Mouse (Mus musculus) G1E (cell line): ENCODE measurements around the gene Pstk. TPM values are rescaled to one million over a fixed set of nuclear protein-coding genes. Genes with fewer than 3 reads are reported as not detected.
"Not testable (repeated sequence)": the region's sequence is repeated elsewhere in the genome, so short reads cannot be mapped to it uniquely, and the experiment has no call there.

Experiments
- ATAC-seq: 2 replicates; pipeline ENCODE4 v1.8.0; 2016; ENCODE audit warnings: mild to moderate bottlenecking; ENCODE audit not compliant: insufficient number of reproducible peaks, poor library complexity, low FRiP score, severe bottlenecking; ENCODE audit errors: extremely low read depth
- DNase-seq: peaks from one replicate; pipeline ENCODE4 v3.0.0; 2012; ENCODE audit warnings: low spot score
- H3K27me3 ChIP-seq: 2 replicates; pipeline ENCODE4 v1.6.1; 2012; ENCODE audit warnings: mild to moderate bottlenecking, low read length, inconsistent platforms; ENCODE audit not compliant: insufficient read depth
- H3K36me3 ChIP-seq: replicated peaks from 2 replicates; pipeline ENCODE3; 2012; ENCODE audit warnings: mild to moderate bottlenecking, inconsistent platforms
- H3K4me1 ChIP-seq: 2 replicates; pipeline ENCODE4 v1.6.1; 2012; ENCODE audit warnings: low read depth, low read length, inconsistent platforms, mixed read lengths; ENCODE audit not compliant: insufficient read depth
- H3K4me3 ChIP-seq: 2 replicates; pipeline ENCODE4 v1.5.1; 2012; ENCODE audit warnings: low read depth, mild to moderate bottlenecking, inconsistent platforms, low read length, moderate library complexity, mixed read lengths
- H3K9me3 ChIP-seq: replicated peaks from 2 replicates; pipeline ENCODE4 v1.6.1; 2012; ENCODE audit warnings: inconsistent platforms
- CTCF ChIP-seq: IDR thresholded peaks from 2 replicates; pipeline ENCODE4 v1.5.1; 2012; ENCODE audit warnings: low read depth, low read length, inconsistent platforms, mixed read lengths
- GATA1 ChIP-seq: IDR thresholded peaks from 2 replicates; pipeline ENCODE4 v1.6.1; 2012; ENCODE audit warnings: borderline replicate concordance, low read length, inconsistent platforms, mixed read lengths
- GATA2 ChIP-seq: IDR thresholded peaks from 2 replicates; pipeline ENCODE4 v1.6.1; 2012; ENCODE audit warnings: low read depth, low read length, inconsistent platforms, borderline replicate concordance
- POLR2AphosphoS5 ChIP-seq: IDR thresholded peaks from 2 replicates; pipeline ENCODE4 v1.6.1; 2012; ENCODE audit warnings: low read depth, low read length, inconsistent platforms; ENCODE audit not compliant: insufficient replicate concordance
- TAL1 ChIP-seq: conservative IDR thresholded peaks from 2 replicates; pipeline ENCODE4 v1.6.1; 2012; ENCODE audit warnings: low read depth, low read length, inconsistent platforms, mixed read lengths
- polyA plus RNA-seq: library from polyadenylated mRNA; stranded (reverse); fragments of >175 nt; gene quantifications from 2 replicates; pipeline ENCODE4 v1.2.3, GENCODE M21; 2012
- total RNA-seq, 2 experiments: library from RNA; stranded (forward) in 1 of 2; stranded (reverse) in 1 of 2; fragments of 200-1000 nt in 1 of 2; fragments of >200 nt in 1 of 2; fragmentation: Nextera tagmentation in 1 of 2; gene quantifications; 2 replicates each; pipeline ENCODE4 v1.2.3; 2014 to 2017

Gene Pstk
- total and polyA plus RNA-seq, 3 experiments: 35.4 to 42.7 (median 36.3) TPM

DNA sequence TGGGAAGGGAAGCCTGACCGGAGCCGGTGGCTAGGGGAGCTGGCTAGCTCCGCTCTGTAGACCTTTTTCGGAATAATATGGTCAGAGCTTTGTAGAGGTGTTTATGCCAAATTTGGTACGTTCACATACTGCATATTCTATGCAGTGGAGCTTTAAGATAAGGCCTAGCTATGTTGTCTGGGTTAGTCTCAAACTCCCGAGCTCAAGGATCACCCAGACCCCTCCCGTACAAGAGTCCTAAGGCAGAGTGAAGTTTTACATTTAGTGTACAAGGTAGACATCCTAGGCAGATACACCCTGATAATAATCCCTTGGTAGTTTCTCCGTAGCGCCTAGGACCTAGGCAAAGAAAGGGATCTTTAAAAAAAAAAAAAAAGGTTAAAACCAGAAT, 524 bp downstream of the Pstk start:
- peak overlapping the region; percentile 91 for H3K4me3 ChIP-seq
- DNase-seq: no peak
- TF ChIP-seq POLR2AphosphoS5 (no peak), TAL1 (no peak), CTCF (no peak), GATA2 (no peak), GATA1 (no peak)
- peaks cover 20% of the 10 kb centered on the region for H3K36me3 ChIP-seq
- ATAC-seq: peak; percentile 16; the same call in 1 of the 2 replicates
- H3K4me1 ChIP-seq: peaks cover 23% of the 10 kb centered on the region
- H3K9me3 ChIP-seq: no peaks in the 10 kb centered on the region
- peaks cover 15% of the 10 kb centered on the region; the same call in 1 of the 2 replicates for H3K27me3 ChIP-seq

DNA sequence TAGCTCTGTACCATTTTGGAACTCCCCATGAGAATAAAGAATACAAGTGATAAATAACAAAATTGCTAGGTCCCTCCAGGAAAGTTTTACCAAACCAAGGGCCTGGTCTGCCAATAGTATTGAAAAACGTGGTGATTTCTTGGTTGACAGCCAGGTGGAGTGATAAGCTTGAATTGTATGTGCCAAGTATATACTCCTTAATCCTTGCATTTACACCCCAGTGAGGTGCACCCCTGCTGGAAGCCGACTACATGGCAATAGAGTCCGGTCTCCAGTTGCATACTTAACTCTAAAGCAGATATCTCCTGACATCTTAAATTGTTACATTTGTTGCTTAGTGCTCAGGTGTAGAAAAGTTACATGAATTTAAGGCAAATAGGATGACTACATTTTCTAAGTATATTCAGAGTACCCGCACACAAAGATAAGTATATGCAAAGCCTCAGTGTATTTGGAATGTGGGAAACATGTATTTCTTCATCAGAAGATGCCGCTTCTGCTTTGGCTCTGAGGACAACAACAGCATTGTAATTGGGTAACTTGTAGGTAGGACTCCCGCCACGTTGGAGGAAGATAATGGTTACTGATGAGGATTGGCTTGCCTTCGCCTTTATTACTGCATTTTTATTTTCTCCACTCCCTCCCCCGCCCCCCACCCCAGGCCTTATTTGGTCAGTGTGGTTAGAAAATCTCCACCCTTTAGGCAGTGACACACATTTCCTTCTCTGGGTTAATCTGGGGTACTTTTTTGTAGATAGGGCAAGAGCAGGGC, 1.1 kb downstream of the Pstk start:
- H3K9me3 ChIP-seq: no peaks in the 10 kb centered on the region
- TF ChIP-seq GATA1 (no peak), CTCF (no peak), TAL1 (no peak), GATA2 (no peak)
- ATAC-seq: peak; percentile 45; the same call in 1 of the 2 replicates
- H3K27me3 ChIP-seq: peaks cover 13% of the 10 kb centered on the region; the same call in 1 of the 2 replicates
- H3K4me3 ChIP-seq: peak overlapping the region; percentile 91
- peak; percentile 29 for DNase-seq
- peaks cover 20% of the 10 kb centered on the region for H3K36me3 ChIP-seq
- H3K4me1 ChIP-seq: peaks cover 23% of the 10 kb centered on the region

DNA sequence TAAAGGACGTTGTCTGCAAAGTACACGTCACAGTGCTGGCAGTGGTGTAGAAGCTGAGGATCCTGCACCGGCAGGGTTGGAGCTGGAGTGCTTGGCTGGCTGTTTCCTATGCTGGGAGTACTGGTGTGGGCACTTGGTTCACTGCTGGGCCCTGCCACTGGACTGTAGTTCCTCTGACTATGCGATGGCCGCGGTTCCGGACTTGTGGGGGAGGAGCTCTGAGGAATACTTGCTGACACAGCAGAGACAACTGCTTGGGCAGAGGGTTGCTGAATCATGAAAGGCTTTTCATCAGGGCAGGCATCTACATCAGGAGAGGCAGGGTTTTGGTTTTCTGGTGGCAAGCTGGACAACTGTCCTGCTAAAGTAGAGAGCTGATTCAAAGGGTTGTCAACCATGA, 20.8 kb downstream of the Pstk start:
- DNase-seq, H3K4me1 ChIP-seq, H3K4me3 ChIP-seq, H3K9me3 ChIP-seq, ATAC-seq, H3K27me3 ChIP-seq: not testable (repeated sequence)
- H3K36me3 ChIP-seq: peaks cover 46% of the 10 kb centered on the region

DNA sequence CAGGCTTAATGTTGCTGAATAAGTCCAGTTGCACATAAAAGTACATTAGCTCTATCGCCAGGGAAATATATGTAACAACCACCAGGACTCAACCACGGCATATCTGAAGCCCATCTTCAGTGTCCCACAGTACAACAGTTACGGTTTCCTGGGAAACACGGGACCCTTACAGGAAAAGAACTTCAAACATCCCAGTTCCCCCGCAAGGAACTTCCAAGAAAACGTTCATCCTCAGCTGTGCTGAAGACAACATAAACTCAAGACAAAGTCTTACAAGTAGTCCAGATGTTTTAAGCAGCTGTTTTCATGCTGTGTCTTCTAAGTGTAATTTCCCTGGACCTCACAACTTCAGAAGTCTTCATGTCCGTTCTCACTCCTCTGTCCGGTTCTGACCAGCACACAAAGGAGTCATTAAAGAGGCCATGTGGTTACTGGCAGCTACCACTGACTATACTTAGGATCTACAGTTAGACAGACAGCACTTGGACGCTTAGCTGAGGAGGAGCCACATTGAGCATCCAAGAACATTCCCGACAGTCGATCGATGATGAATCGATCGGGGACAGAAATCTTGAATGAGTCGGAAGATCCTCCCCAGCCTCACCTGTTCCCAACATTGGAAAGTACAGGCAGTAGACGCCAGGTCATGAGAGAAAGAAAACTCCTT, 38.5 kb downstream of the Pstk start:
- DNase-seq (no peak), ATAC-seq (no peak)
- Histone ChIP-seq H3K4me1 (peaks cover 27% of the 10 kb centered on the region), H3K9me3 (no peaks in the 10 kb centered on the region), H3K27me3 (no peaks in the 10 kb centered on the region), H3K36me3 (peaks cover 13% of the 10 kb centered on the region), H3K4me3 (peak overlapping the region; percentile 90)
- TF ChIP-seq POLR2AphosphoS5 (no peak), CTCF (no peak), GATA2 (no peak)

DNA sequence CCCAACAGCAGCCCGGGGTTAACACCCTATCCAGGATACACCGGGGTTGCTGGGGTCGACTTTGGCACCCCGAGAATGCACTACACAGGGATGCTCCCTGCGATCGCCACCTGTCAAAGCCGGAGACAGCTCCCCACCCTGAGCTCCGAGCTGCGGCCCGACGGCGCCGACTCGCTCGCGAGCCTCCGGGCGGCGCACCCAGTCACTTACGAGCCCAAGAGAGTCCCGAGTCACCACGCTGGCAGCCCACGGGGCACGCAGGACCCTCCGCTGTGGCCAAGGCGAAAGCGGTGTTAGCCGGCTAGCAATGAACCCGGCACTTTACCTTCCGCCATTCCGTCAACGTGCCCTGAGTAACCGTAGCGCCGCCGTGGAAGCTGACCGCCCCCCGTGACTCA, 39.0 kb downstream of the Pstk start:
- H3K9me3 ChIP-seq: no peaks in the 10 kb centered on the region
- peaks cover 27% of the 10 kb centered on the region for H3K4me1 ChIP-seq
- ATAC-seq: no peak
- peak overlapping the region; percentile 90 for H3K4me3 ChIP-seq
- H3K36me3 ChIP-seq: peaks cover 8% of the 10 kb centered on the region
- H3K27me3 ChIP-seq: no peaks in the 10 kb centered on the region
- no peak for TF ChIP-seq GATA2
- TF ChIP-seq CTCF: no peak
- TF ChIP-seq TAL1: no peak
- no peak for TF ChIP-seq GATA1
- no peak for TF ChIP-seq POLR2AphosphoS5
- DNase-seq: peak; percentile 28

DNA sequence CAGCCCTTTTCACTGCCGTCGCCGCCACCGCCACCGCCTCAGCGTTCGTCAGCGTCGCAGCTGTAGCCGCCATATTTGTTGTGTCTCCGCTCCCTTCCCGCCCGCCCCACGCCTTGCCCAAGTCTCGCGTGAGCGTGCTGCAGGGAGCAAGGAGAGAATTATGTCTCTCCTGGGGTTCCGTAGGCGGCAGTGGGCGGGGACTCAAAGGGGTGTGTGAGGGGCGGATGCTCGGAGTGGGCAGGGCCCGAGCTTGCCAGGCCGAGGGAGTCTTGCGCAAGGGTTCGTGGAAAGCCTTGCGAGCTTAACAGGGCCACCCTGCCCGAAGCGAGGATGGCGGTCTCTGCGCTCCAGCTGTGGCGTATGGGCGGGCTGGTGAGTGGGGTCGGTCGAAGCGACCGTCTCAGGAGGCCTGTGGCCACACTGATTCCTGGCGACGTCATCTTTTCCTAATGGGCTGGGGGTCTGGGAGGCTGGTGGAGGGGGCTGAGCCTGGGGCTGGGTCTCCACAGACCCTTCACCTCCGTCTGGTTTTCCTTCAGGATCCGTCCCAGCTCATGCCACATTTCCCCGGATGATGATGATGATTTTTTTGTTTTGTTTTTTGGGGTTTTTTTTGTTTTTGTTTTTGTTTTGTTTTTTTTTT, 39.6 kb downstream of the Pstk start, which contains the start of the genes Ikzf5 and Acadsb:
TSS of gene Ikzf5 (minus strand) at position 106 of the 643 bp plus-strand sequence.
TSS of gene Acadsb (plus strand) at position 186 of the 643 bp plus-strand sequence.
- Histone ChIP-seq H3K36me3 (peaks cover 8% of the 10 kb centered on the region), H3K4me1 (peaks cover 27% of the 10 kb centered on the region), H3K4me3 (peak within 1 kb of the TSS; percentile 90), H3K9me3 (no peaks in the 10 kb centered on the region), H3K27me3 (no peaks in the 10 kb centered on the region)
- ATAC-seq (peak; percentile 97), DNase-seq (peak; percentile 90)
- TF ChIP-seq TAL1 (no peak), CTCF (no peak), GATA1 (no peak), GATA2 (no peak), POLR2AphosphoS5 (no peak)
